Mouse (Mus musculus): Measurements from ENCODE around the gene Hbb-bt. TPM values are rescaled to one million over a fixed set of nuclear protein-coding genes. Genes with fewer than 3 reads are reported as not detected.
"Not testable (repeated sequence)": the region's sequence is repeated elsewhere in the genome, so short reads cannot be mapped to it uniquely, and the experiment has no call there.

The Hbb-bt gene
- polyA plus RNA-seq, 1 experiment from 2014 or later, result 3,403 TPM

- WGBS, result 20% methylated on average over 5 of the region's 5 CpGs
- no peak for ATAC-seq (ENCODE audit: insufficient number of reproducible peaks, low FRiP score)
- no peaks in the 10 kb centered on the region for H3K36me3 ChIP-seq
- no peaks in the 10 kb centered on the region for H3K9me3 ChIP-seq (replicated peaks)
- H3K27me3 ChIP-seq (replicated peaks), result no peaks in the 10 kb centered on the region
- no peak overlapping the region for H3K4me3 ChIP-seq
- H3K4me1 ChIP-seq (replicated peaks), result no peaks in the 10 kb centered on the region; the same call in 1 of the 2 replicates
- no peak overlapping the region for H3K9ac ChIP-seq
- H3K27ac ChIP-seq (ENCODE audit: poor library complexity, severe bottlenecking), result no peak overlapping the region
- peak overlapping the region; percentile 4; the same call in 1 of the 2 replicates for H3K4me2 ChIP-seq
Measured at GRCm38 (mm10) chr7:103808971-103809800, 4.6 kb downstream of the Hbb-bt start.

- H3K36me3 ChIP-seq; H3K4me2 ChIP-seq; ATAC-seq (ENCODE audit: insufficient number of reproducible peaks, low FRiP score); H3K4me3 ChIP-seq; H3K4me1 ChIP-seq (replicated peaks); H3K27ac ChIP-seq (ENCODE audit: poor library complexity, severe bottlenecking); H3K27me3 ChIP-seq (replicated peaks); H3K9ac ChIP-seq; H3K9me3 ChIP-seq (replicated peaks): not testable (repeated sequence)
- 67% methylated on average over 2 of the region's 2 CpGs for WGBS
Measured at GRCm38 (mm10) chr7:103808120-103808519, 5.7 kb downstream of the Hbb-bt start.

- no peak overlapping the region for H3K4me3 ChIP-seq
- no peaks in the 10 kb centered on the region; the same call in 1 of the 2 replicates for H3K4me1 ChIP-seq (replicated peaks)
- no peak for ATAC-seq (ENCODE audit: insufficient number of reproducible peaks, low FRiP score)
- H3K27me3 ChIP-seq (replicated peaks), result no peaks in the 10 kb centered on the region
- H3K9ac ChIP-seq, result no peak overlapping the region
- H3K9me3 ChIP-seq (replicated peaks), result no peaks in the 10 kb centered on the region
- H3K27ac ChIP-seq (ENCODE audit: poor library complexity, severe bottlenecking), result no peak overlapping the region
- WGBS, result 76% methylated on average over 1 of the region's 1 CpGs
- H3K36me3 ChIP-seq, result no peaks in the 10 kb centered on the region
- no peak overlapping the region for H3K4me2 ChIP-seq
Measured at GRCm38 (mm10) chr7:103806856-103807255, 6.9 kb downstream of the Hbb-bt start.

- peak; percentile 53; the same call in 1 of the 2 replicates for ATAC-seq (ENCODE audit: insufficient number of reproducible peaks, low FRiP score)
- no peak overlapping the region for H3K4me3 ChIP-seq
- H3K9ac ChIP-seq, result no peak overlapping the region
- no peaks in the 10 kb centered on the region for H3K4me1 ChIP-seq (replicated peaks)
- 19% methylated on average over 4 of the region's 4 CpGs for WGBS
- no peaks in the 10 kb centered on the region for H3K27me3 ChIP-seq (replicated peaks)
- peaks cover 3% of the 10 kb centered on the region; the same call in 1 of the 2 replicates for H3K9me3 ChIP-seq (replicated peaks)
- no peaks in the 10 kb centered on the region for H3K36me3 ChIP-seq
- no peak overlapping the region for H3K4me2 ChIP-seq
- H3K27ac ChIP-seq (ENCODE audit: poor library complexity, severe bottlenecking), result no peak overlapping the region
Measured at GRCm38 (mm10) chr7:103792669-103793388, 21.0 kb downstream of the Hbb-bt start.

DNA sequence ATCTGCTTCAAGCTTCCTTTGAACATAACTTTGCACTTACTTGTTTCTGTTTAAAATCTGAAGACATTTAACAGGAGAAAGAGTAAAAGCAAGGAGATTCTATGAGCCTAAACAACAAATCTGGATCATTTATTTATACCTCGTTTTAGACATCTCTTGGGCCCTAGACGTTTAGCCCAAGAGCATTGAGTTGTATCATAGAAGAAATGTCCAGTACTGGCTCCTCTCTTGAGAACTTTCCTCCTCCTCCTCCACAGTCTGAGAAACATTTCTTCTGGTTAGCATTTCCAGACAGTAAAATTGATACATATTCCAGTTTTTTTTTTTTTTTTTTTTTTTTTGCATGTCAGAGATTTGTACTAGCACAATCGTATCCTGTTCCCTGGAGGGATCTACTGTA lies 22.1 kb downstream of the Hbb-bt start, which contains the start of gene Olfr67:
TSS of gene Olfr67 (minus strand) at position 101 of the 400 bp plus-strand sequence.
- H3K4me1 ChIP-seq (replicated peaks), result no peaks in the 10 kb centered on the region
- H3K9me3 ChIP-seq (replicated peaks), result peaks cover 3% of the 10 kb centered on the region; the same call in 1 of the 2 replicates
- H3K4me2 ChIP-seq, result no peak within 1 kb of the TSS
- no peaks in the 10 kb centered on the region for H3K27me3 ChIP-seq (replicated peaks)
- no peak within 1 kb of the TSS for H3K9ac ChIP-seq
- 62% methylated on average over 3 of the region's 3 CpGs for WGBS
- H3K27ac ChIP-seq (ENCODE audit: poor library complexity, severe bottlenecking), result no peak within 1 kb of the TSS
- no peaks in the 10 kb centered on the region for H3K36me3 ChIP-seq
- H3K4me3 ChIP-seq, result no peak within 1 kb of the TSS
- ATAC-seq (ENCODE audit: insufficient number of reproducible peaks, low FRiP score), result no peak

GRCm38 (mm10) chr7:103779598-103779997 lies 34.2 kb downstream of the Hbb-bt start, which contains the start of gene Olfr68:
Gene Olfr68 (minus strand): TSS chr7:103779698.
- H3K4me1 ChIP-seq (replicated peaks), result no peaks in the 10 kb centered on the region
- no peak within 1 kb of the TSS for H3K27ac ChIP-seq (ENCODE audit: poor library complexity, severe bottlenecking)
- ATAC-seq (ENCODE audit: insufficient number of reproducible peaks, low FRiP score), result no peak
- H3K9ac ChIP-seq, result no peak within 1 kb of the TSS
- H3K4me2 ChIP-seq, result no peak within 1 kb of the TSS
- H3K27me3 ChIP-seq (replicated peaks), result no peaks in the 10 kb centered on the region
- H3K9me3 ChIP-seq (replicated peaks), result no peaks in the 10 kb centered on the region
- WGBS, result 79% methylated on average over 3 of the region's 3 CpGs
- no peak within 1 kb of the TSS for H3K4me3 ChIP-seq
- no peaks in the 10 kb centered on the region for H3K36me3 ChIP-seq

- H3K9me3 ChIP-seq (replicated peaks); H3K9ac ChIP-seq; H3K27me3 ChIP-seq (replicated peaks); ATAC-seq (ENCODE audit: insufficient number of reproducible peaks, low FRiP score); H3K4me3 ChIP-seq; H3K27ac ChIP-seq (ENCODE audit: poor library complexity, severe bottlenecking); H3K4me1 ChIP-seq (replicated peaks); H3K36me3 ChIP-seq; H3K4me2 ChIP-seq: not testable (repeated sequence)
- WGBS, result 51% methylated on average over 4 of the region's 4 CpGs
Measured at GRCm38 (mm10) chr7:103777652-103778051, 36.1 kb downstream of the Hbb-bt start.

DNA sequence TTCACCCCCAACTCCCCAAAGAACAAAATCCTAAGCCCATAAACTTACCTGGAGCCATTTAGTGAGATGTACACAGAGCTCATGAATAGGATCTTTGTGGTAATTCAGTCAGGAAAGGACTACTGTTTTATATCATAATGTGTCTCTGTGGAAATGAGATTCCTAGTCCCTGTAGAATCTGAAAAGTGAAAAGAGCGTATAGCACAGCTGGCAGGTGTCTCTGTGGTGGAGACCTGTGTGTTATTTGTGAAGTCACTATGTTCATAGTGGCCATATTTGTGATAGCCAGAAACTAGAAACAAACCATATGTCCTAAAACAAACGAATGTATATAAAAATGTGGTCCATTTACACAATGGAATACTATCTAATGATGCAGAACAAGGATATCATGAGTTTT lies 42.3 kb downstream of the Hbb-bt start, which contains the start of gene Olfr69:
TSS of gene Olfr69 (minus strand) at position 101 of the 400 bp plus-strand sequence.
- Histone ChIP-seq H3K4me1 (replicated peaks) (no peaks in the 10 kb centered on the region), H3K9ac (no peak within 1 kb of the TSS), H3K27me3 (replicated peaks) (no peaks in the 10 kb centered on the region), H3K36me3 (no peaks in the 10 kb centered on the region), H3K27ac (ENCODE audit: poor library complexity, severe bottlenecking) (no peak within 1 kb of the TSS), H3K4me2 (no peak within 1 kb of the TSS), H3K4me3 (no peak within 1 kb of the TSS), H3K9me3 (replicated peaks) (no peaks in the 10 kb centered on the region)
- no peak for ATAC-seq (ENCODE audit: insufficient number of reproducible peaks, low FRiP score)
- 74% methylated on average over 2 of the region's 2 CpGs for WGBS

GRCm38 (mm10) chr7:103767687-103768086 lies 46.1 kb downstream of the Hbb-bt start:
- ATAC-seq (ENCODE audit: insufficient number of reproducible peaks, low FRiP score); H3K27me3 ChIP-seq (replicated peaks); H3K27ac ChIP-seq (ENCODE audit: poor library complexity, severe bottlenecking); H3K4me3 ChIP-seq; H3K4me1 ChIP-seq (replicated peaks); H3K9ac ChIP-seq; H3K4me2 ChIP-seq; H3K36me3 ChIP-seq; H3K9me3 ChIP-seq (replicated peaks): not testable (repeated sequence)
- 71% methylated on average over 6 of the region's 6 CpGs for WGBS
